Mouse (Mus musculus): ENCODE measurements at regions not wholly inside any gene's neighbourhood (a gene's known extent, or its start where the extent isn't known, plus 50 kb on each side); places are given as distances from the start of the nearest gene placed in this dataset.

GRCm38 (mm10) chr4:124368085-124368484 lies 242.5 kb downstream of the 3100002H09Rik start:
- TF ChIP-seq POLR2A (IDR thresholded peaks at IDR 0.05; ENCODE audit: borderline replicate concordance, low read depth, low read length): no peak
- no peak for TF ChIP-seq CTCF (IDR thresholded peaks at IDR 0.05; ENCODE audit: low read depth, low read length)
